Mouse (Mus musculus): Measurements from ENCODE around the gene Tcf7l2.

GRCm38 (mm10) chr19:55915506-55915905, 173.9 kb downstream of the Tcf7l2 start:
- TF ChIP-seq CTCF (IDR thresholded peaks at IDR 0.05; ENCODE audit: control insufficient read depth, insufficient read depth, insufficient replicate concordance, low read depth, low read length) (no peak), POLR2A (IDR thresholded peaks at IDR 0.05; ENCODE audit: control insufficient read depth, low read depth, low read length) (no peak)

Measured in testis, adult 2 months (tissue).